Mouse (Mus musculus) adrenal gland, postnatal 4 days (tissue): ENCODE results near the gene Cib1. TPM values are rescaled to one million over a fixed set of nuclear protein-coding genes. Genes with fewer than 3 reads are reported as not detected.
A peak's percentile ranks its signal among the peaks of the same experiment; 100 is the strongest.

Experiments
- DNase-seq, 2 experiments: peaks; one replicate each; pipeline ENCODE4 v3.0.0; 2021 to 2022; ENCODE audit warnings: low spot score in 2 of 2, mixed read lengths in 2 of 2
- long read RNA-seq, 2 experiments: library from polyadenylated mRNA; stranded (forward); transcript quantifications; one replicate each; pipeline ENCODE4 v2.0.0; 2021
- total RNA-seq, 2 experiments: library from RNA; stranded (reverse); gene quantifications; 2 replicates each; pipeline ENCODE4 v1.2.3; 2021

The Cib1 gene
- 10 to 100 TPM; 50.5 to 52.1 TPM for total RNA-seq
- long read RNA-seq, experiment 1, transcript Cib1-201 (7 exons, 1,047 nt) = major isoform, 54 of 57 reads
- long read RNA-seq, experiment 1, partial matches to known transcripts = 1 of 57 reads
- long read RNA-seq, experiment 1, other reads (novel, unspliced or antisense) = 1 of 57 reads
- long read RNA-seq, experiment 2, transcript Cib1-201 (7 exons, 1,047 nt) = major isoform, 61 of 66 reads
- long read RNA-seq, experiment 2, partial matches to known transcripts = 4 of 66 reads
- long read RNA-seq, experiment 2, other reads (novel, unspliced or antisense) = 1 of 66 reads

DNA sequence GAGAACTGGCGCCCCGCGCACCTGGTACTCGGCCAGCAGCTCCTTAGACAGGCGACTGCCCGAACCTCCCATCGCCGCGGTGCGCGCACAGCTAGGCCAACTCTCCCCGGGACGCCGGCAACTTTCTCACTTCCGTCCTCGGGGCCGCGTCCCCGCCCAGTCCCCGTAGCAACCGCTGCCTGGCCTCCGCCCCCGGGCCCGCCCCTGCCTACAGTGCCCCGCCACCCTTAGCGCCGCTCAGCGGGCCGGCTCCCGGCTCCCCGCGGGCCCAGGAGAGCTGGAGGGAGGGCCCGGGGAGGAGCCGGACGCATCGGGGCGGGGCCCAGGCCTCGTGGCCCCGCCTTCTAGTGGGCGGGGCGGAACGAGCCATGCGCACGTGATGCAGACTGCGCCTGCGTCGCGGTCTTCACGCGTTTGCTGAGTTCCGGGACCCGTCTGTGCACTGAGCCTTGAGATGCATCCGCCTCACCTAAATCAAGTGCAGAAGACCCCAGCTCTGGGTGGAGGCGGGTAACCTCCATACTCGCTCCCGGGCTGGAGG lies at the start of gene Cib1, which contains the start of gene Gdpgp1:
Gene Cib1 (minus strand): TSS at position 325 of the 541 bp plus-strand sequence.
Gene Gdpgp1 (plus strand): TSS at position 377 of the 541 bp plus-strand sequence.
- peak; percentile 94 to 95 for DNase-seq

GRCm38 (mm10) chr7:80281646-80282045 lies 49.0 kb upstream of the Cib1 start:
- DNase-seq = no peak

GRCm38 (mm10) chr7:80280998-80281397 lies 48.4 kb upstream of the Cib1 start:
- no peak for DNase-seq

DNA sequence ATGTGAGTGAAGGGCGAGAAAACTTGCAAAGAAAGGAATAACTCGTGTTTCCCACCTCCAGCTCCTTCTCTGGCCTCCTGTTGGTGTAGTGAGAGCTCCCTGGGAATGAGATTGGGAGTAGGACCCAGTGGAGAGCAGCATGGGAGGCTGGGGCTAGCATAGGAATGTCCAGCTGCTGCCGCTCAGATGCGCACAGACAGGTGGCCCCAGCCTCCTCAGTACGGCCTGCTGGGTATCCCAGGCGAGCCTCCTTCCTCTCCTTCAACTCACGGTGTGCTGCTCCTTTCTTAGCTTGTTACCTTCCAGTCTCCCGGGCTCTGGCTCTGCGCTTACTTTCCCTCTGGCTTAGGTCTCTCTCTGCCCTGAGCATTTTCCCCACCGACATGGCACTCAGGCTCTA lies 47.4 kb upstream of the Cib1 start:
- no peak for DNase-seq

DNA sequence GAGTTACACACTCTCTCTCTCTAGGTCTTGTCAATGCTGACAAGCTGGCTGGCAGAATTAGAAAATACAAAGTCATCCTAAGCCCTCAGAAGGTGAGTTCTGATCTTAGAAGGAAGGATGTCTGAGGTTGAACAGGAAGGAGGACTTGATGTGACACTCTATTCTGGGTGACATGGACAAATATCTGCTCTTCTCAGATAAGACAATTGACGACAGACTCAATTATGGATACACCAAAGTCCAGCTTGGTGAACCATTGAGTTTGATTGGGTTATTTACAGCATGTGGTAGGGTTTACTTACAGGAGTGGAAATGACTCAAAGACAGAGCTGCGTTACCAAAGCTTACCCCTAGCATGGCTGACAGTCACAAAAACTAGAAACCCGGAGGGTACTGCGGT lies 43.8 kb upstream of the Cib1 start:
- DNase-seq = no peak

DNA sequence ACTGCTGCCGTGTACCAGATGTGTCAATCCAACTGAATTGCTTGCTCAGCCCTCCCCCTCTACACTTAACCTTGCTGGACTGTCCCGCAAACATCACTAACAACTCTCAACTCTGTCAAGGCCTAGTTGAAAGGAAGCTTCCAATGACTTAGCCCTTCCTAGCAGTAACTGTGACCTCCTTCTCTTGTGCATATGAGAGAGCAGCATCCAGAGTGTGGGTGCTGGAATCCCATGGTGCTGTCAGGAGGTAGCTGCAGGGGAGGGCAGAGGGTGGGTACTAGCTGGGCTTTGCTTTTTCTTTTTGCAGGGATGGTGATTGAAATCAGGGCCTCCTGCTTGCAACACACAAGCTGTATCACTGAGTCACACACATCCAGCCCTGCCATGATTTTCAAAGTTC lies 40.8 kb upstream of the Cib1 start:
- DNase-seq = no peak

DNA sequence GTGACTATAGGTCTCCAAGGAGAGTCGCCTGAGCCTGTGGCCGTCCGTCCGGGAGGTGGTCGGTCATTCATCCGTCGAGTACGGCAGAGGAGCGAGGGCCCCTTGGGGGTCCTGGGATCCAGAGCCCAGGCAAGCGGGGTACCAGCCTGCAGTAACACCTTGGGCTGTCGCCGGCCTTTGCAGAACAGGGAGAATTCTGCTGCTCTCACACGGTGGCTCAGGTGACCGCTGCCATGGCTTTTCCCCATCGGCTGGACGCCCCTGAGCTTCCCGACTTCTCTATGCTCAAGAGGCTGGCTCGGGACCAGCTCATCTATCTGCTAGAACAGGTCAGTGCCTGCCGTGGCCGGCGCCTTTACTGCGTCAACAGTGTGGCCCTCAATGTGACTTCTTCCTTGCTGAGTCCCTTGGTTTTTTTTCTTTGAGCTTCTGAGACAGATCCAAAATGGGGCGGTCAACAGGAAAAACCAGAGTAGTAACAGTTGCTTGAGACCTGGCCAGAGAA lies 37.2 kb upstream of the Cib1 start:
- DNase-seq = peak in 1 of 2 experiments; percentile 22

DNA sequence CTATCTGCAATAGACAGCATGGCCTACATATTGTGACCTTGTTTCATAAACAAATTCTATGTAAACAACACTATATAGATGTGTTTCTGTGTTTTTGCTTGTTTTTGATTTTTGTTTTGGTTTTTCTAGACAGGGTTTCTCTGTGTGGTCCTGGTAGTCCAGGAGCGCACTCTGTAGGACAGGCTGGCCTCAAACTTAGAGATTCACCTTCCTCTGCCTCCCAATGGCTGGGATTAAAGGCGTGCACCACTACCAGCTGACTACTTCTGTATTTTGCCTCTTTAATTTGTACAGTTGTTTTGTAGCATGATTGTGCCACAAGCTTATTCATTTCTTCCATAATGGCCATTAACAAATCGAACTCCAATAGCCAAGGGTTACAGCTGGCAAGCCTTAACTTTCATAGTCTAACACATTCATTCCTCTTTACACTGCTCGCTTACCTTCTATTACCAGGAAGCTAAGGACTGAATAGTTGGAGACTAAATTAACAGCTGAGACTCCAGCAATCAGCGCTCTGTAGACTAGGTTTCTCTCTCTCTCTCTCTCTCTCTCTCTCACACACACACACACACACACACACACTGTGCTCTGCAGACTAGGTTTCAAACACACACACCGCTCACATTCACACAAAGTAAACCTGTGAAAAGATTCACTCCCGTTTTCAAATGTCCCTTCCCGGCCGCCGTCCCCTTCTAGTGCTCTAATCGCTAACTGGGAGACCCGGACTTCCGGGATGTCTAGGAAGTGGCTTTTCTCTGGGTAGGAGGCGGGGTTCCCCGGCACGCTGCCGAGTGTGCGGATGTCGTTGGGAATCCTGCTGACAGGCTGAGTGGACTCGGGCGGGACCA lies 36.5 kb upstream of the Cib1 start, which contains the start of gene Vps33b:
Gene Vps33b (plus strand): TSS at position 753 of the 854 bp plus-strand sequence.
- peak; percentile 89 to 90 for DNase-seq

GRCm38 (mm10) chr7:80267764-80268163 lies 35.2 kb upstream of the Cib1 start:
- DNase-seq = no peak

DNA sequence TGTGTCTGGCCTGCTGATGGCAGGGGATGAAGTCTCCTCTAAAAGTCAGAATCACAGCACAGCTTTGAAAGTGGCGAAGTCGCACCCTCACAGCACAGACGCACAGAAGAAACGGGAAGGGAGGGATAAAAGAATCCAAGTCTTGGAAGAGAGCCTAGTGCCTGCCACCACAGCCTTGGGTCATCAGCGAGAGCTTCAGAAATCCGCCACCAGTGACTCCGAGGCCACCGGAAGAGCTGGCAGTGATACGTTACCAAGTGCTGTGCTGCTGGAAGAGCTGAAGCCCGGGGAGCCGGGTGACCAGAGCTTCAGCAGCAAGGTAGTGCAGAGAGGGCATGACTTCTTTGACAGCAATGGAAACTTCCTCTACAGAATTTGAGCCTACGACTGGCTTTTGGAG lies 32.0 kb upstream of the Cib1 start:
- DNase-seq = no peak

DNA sequence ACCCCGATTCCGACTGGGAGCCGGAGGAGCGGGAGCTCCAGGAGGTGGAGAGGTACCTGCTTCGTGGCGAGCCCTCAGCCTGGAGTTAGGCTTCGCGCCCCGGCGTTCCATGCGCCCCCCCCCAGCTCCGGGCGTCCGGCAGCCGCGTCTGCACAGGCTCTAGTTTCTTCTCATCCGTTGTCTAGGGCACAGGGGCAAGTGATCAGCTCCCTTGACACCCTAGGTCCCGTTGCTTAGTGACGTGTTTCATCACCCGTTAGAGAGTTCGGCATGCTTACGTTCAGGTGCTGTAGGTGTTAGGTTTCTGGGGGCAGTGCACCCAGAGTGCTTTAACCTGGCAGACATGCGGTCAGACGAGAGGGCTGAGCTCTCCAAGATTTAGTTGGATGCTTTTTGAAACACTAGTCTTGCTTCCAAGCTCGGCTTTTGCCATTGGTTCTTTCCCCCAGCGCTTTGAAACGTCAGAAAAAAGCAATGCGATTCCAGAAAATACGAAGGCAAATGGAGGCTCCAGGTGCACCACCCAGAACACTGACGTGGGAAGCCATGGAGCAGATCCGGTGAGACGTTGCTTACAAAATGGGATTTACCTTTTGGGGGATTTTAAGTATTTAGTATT lies 28.9 kb upstream of the Cib1 start:
- DNase-seq = no peak

GRCm38 (mm10) chr7:80260625-80261371 lies 28.2 kb upstream of the Cib1 start, which contains the start of gene Ngrn:
Gene Ngrn, plus strand, starts transcription at chr7:80261215.
- peak; percentile 54 to 71 for DNase-seq

GRCm38 (mm10) chr7:80257706-80258105 lies 25.1 kb upstream of the Cib1 start:
- no peak for DNase-seq

DNA sequence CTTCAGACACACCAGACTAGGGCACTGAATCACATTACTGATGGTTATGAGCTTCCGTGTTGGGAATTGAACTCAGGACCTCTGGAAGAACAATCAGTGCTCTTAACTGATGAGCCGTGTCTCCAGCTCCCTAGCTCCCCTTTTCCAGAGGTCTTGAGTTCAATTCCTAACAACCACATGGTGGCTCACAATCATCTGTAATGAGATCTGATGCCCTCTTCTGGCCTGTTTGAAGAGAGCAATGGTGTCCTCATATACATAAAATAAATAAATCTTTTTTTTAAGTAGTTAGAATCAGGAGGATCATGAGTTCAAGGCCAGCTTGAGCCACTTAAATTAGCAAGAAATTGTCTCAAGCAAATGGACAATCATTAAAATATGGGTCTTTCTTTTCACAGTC lies 23.4 kb upstream of the Cib1 start:
- no peak for DNase-seq

DNA sequence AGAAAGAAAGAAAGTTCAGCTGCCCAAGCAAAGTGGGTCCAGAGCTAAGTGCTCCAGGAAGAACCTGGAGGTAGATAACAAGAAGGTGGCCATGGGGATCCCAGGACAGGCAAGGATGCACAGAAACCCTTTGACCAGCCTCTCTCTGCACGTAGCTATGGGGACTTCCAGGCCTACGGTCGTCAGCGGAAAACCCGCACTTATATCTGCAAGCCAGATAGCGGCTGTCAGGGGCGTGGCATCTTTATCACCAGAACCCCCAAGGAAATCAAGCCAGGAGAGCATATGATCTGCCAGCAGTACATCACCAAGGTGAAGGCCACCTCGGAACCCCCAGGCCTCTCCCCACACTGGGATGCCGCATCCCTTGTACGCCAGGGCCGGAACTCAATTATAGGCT lies 20.3 kb upstream of the Cib1 start:
- no peak for DNase-seq

- DNase-seq = no peak
Measured at GRCm38 (mm10) chr7:80252437-80252836, 19.8 kb upstream of the Cib1 start.

DNA sequence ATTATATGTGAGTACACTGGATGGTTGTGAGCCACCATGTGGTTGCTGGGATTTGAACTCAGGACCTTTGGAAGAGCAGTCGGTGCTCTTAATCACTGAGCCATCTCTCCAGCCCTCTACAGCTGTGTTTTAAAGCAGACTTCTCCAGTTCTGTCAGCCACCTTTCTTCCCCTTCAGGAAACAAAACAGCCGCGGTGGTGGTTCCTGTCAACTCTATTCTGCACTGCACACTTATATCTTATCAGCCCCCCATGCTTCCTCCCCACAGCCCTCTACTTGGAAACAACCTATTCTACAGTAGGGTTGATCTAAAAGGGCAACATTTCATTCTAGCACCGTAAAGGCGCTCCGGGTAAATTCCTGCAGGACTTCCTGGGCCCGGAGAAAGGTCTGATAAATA lies 14.2 kb upstream of the Cib1 start:
- no peak for DNase-seq

DNA sequence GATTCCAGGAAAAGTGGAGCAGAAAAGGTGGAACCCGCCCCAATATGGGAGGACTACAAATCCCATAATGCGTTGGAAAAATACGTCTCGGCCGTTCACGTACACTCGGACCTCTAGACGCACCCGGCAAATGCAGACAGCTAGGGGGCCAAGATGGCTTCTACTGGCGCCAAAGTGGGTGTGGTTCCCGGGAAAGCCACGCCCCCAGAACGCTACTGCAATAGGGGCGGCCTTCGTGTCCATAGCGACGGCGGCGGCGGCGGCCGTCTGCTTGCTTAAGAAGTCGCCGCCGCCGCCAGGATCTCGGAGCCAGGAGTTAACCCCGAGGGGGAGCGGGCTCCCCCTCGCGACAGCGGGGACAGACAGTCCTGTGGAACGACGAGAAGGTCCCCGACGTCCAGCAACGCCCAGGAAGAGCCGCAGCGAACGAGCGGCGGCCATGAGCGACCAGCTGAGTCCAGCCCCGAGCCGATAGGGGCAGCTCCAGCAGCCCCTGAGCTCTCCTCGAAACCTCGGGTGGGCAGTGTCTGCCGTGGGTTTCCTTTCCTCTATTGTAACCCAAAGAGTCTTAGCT lies 13.6 kb upstream of the Cib1 start, which contains the start of gene Ttll13:
Gene Ttll13 (plus strand): TSS at position 229 of the 574 bp plus-strand sequence.
- peak; percentile 84 to 94 for DNase-seq

DNA sequence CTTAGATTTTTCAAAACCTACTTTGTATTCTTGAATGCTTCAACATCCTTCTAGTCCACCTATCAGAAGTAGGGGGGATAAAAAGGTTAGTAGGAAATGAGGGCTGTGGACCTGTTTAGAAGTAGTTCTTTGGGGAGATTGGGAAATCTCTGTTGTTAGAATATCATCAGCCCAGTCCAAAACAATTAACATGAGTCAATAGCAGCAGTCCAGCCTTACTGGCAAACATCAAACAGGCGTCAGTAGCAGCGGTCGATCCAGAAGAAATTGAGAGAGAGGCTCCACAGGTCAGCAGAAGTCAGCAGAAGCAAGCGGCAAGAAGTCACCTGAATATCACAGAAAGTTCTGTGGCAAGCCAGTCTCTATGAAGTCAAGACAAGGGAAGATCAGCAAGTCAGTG lies 12.2 kb upstream of the Cib1 start:
- no peak for DNase-seq

- DNase-seq = no peak
Measured at GRCm38 (mm10) chr7:80241661-80242060, 9.0 kb upstream of the Cib1 start.
